Comparison of ENCODE assay signal across 19 mouse cellular contexts in genomic region chr5:126350936-126351335, GRCm38 (mm10).
DNase-seq lines count a peak whose midpoint lies in the region; ATAC-seq and TF ChIP-seq lines count a peak whose summit lies in the region.
"Had no signal": no experiment of that assay in that cellular context is flagged by ENCODE, and none has a peak within 500 bp of the region (broad histone marks: within the 10 kb centered on the region; RNA-seq: fewer than 3 reads in every experiment).

No protein-coding gene starts in this region.

- in situ Hi-C loops in Patski (cut with MboI; ENCODE audit: low pct_unique_long_range_greater_than_20kb): no loop called here

- peak; percentile 37 for TF ChIP-seq CTCF in Patski (IDR thresholded peaks at IDR 0.05)

- H3K27ac ChIP-seq in intestine, embryonic 14.5 days (ENCODE audit: low read depth): no peak overlapping the region
- H3K27ac ChIP-seq in intestine, embryonic 15.5 days: no peak overlapping the region
- H3K27ac ChIP-seq in midbrain, embryonic 11.5 days (ENCODE audit: low read depth, low read length): no peak overlapping the region
- H3K27ac ChIP-seq in midbrain, embryonic 16.5 days (ENCODE audit: low read length): no peak overlapping the region
- H3K27ac ChIP-seq: embryonic facial prominence, embryonic 10.5 days; heart, embryonic 13.5 days; hindbrain, embryonic 15.5 days had no signal

- peak; percentile 32 for DNase-seq in intestine, embryonic 14.5 days (ENCODE audit: low spot score)
- DNase-seq in midbrain, embryonic 11.5 days (ENCODE audit: low spot score, missing footprints): peak; percentile 73
- no peak for DNase-seq in Patski (ENCODE audit: low read depth, low spot score)
- DNase-seq in urinary bladder, postnatal 10 days (ENCODE audit: low spot score): no peak
- DNase-seq in urinary bladder, postnatal 25 days (ENCODE audit: low spot score): no peak
- DNase-seq: adrenal gland, adult 2 months; adrenal gland, postnatal 36 days; cerebellum, adult 2 months; cerebellum, postnatal 10 days; gastrocnemius, postnatal 36 days; heart, postnatal 36 days had no signal

- CTCF ChIA-PET in Patski (lab: Charles Lee): interaction anchor here (1.2 to 1.4 kb wide), 2 partner anchors 23 to 42 kb away, joined by 3 read pairs; no protein-coding TSS in a partner anchor

- no peaks in the 10 kb centered on the region for H3K36me3 ChIP-seq in intestine, embryonic 14.5 days (ENCODE audit: control insufficient read depth, insufficient read depth, low read length)
- H3K36me3 ChIP-seq in intestine, embryonic 15.5 days: no peaks in the 10 kb centered on the region
- no peaks in the 10 kb centered on the region for H3K36me3 ChIP-seq in midbrain, embryonic 11.5 days (ENCODE audit: control insufficient read depth, insufficient read depth, low read length)
- no peaks in the 10 kb centered on the region for H3K36me3 ChIP-seq in midbrain, embryonic 16.5 days (ENCODE audit: control insufficient read depth, insufficient read depth, low read length)
- H3K36me3 ChIP-seq: embryonic facial prominence, embryonic 10.5 days; G1E; heart, embryonic 13.5 days; hindbrain, embryonic 15.5 days had no signal

- WGBS in intestine, embryonic 14.5 days: 91% methylated on average over 2 of the region's 2 CpGs
- WGBS in intestine, embryonic 15.5 days: 90% methylated on average over 2 of the region's 2 CpGs
- WGBS in midbrain, embryonic 11.5 days: 91% methylated on average over 2 of the region's 2 CpGs
- WGBS in midbrain, embryonic 16.5 days: 95% methylated on average over 2 of the region's 2 CpGs

- H3K9me3 ChIP-seq in intestine, embryonic 14.5 days (ENCODE audit: control insufficient read depth, low read length): no peaks in the 10 kb centered on the region
- no peaks in the 10 kb centered on the region for H3K9me3 ChIP-seq in intestine, embryonic 15.5 days
- no peaks in the 10 kb centered on the region; the same call in 1 of the 2 replicates for H3K9me3 ChIP-seq in midbrain, embryonic 11.5 days (ENCODE audit: control insufficient read depth, low read length)
- H3K9me3 ChIP-seq in midbrain, embryonic 16.5 days (replicated peaks; ENCODE audit: control insufficient read depth, low read length, poor library complexity, severe bottlenecking): no peaks in the 10 kb centered on the region

- H3K9ac ChIP-seq in intestine, embryonic 14.5 days (ENCODE audit: low read length): no peak overlapping the region
- no peak overlapping the region for H3K9ac ChIP-seq in intestine, embryonic 15.5 days
- no peak overlapping the region for H3K9ac ChIP-seq in midbrain, embryonic 11.5 days (ENCODE audit: low read length)
- H3K9ac ChIP-seq in midbrain, embryonic 16.5 days (ENCODE audit: low read depth, low read length): no peak overlapping the region
- H3K9ac ChIP-seq: heart, embryonic 13.5 days; hindbrain, embryonic 15.5 days had no signal

- no peak overlapping the region for H3K4me3 ChIP-seq in intestine, embryonic 14.5 days (ENCODE audit: low read depth, low read length)
- H3K4me3 ChIP-seq in intestine, embryonic 15.5 days (replicated peaks): no peak overlapping the region
- no peak overlapping the region for H3K4me3 ChIP-seq in midbrain, embryonic 11.5 days (ENCODE audit: low read depth, low read length)
- H3K4me3 ChIP-seq in midbrain, embryonic 16.5 days (ENCODE audit: low read depth, low read length): no peak overlapping the region
- H3K4me3 ChIP-seq: embryonic facial prominence, embryonic 10.5 days; heart, embryonic 13.5 days; hindbrain, embryonic 15.5 days had no signal

- no peaks in the 10 kb centered on the region for H3K4me1 ChIP-seq in intestine, embryonic 14.5 days (replicated peaks; ENCODE audit: control insufficient read depth, insufficient read depth, low read length)
- H3K4me1 ChIP-seq in intestine, embryonic 15.5 days (replicated peaks): no peaks in the 10 kb centered on the region
- H3K4me1 ChIP-seq in midbrain, embryonic 11.5 days (ENCODE audit: control insufficient read depth, insufficient read depth, low read length): no peaks in the 10 kb centered on the region
- no peaks in the 10 kb centered on the region for H3K4me1 ChIP-seq in midbrain, embryonic 16.5 days (ENCODE audit: control insufficient read depth, insufficient read depth, low read length)
- H3K4me1 ChIP-seq: embryonic facial prominence, embryonic 10.5 days; heart, embryonic 13.5 days; hindbrain, embryonic 15.5 days had no signal

- no peak overlapping the region for H3K4me2 ChIP-seq in intestine, embryonic 14.5 days (ENCODE audit: low read length)
- H3K4me2 ChIP-seq in intestine, embryonic 15.5 days (replicated peaks): no peak overlapping the region
- H3K4me2 ChIP-seq in midbrain, embryonic 11.5 days: no peak overlapping the region
- H3K4me2 ChIP-seq in midbrain, embryonic 16.5 days (ENCODE audit: low read length): no peak overlapping the region
- H3K4me2 ChIP-seq: heart, embryonic 13.5 days; hindbrain, embryonic 15.5 days had no signal

- ATAC-seq in intestine, embryonic 14.5 days (replicated peaks; ENCODE audit: low FRiP score, low TSS enrichment, low read depth): no peak
- ATAC-seq in intestine, embryonic 15.5 days: no peak
- no peak for ATAC-seq in midbrain, embryonic 11.5 days (ENCODE audit: low FRiP score)
- no peak for ATAC-seq in midbrain, embryonic 16.5 days
- no peak for ATAC-seq in Patski
- ATAC-seq: forebrain, embryonic 14.5 days had no signal

- H3K27me3 ChIP-seq in intestine, embryonic 14.5 days (replicated peaks; ENCODE audit: control insufficient read depth, insufficient read depth, low read length): no peaks in the 10 kb centered on the region
- H3K27me3 ChIP-seq in intestine, embryonic 15.5 days (replicated peaks): no peaks in the 10 kb centered on the region
- no peaks in the 10 kb centered on the region for H3K27me3 ChIP-seq in midbrain, embryonic 11.5 days (ENCODE audit: control insufficient read depth, insufficient read depth, low read length)
- H3K27me3 ChIP-seq in midbrain, embryonic 16.5 days (ENCODE audit: control insufficient read depth, insufficient read depth, low read depth, low read length): no peaks in the 10 kb centered on the region
- H3K27me3 ChIP-seq in Patski: no peaks in the 10 kb centered on the region
- H3K27me3 ChIP-seq: CH12.LX; heart, embryonic 13.5 days; hindbrain, embryonic 15.5 days had no signal

- POLR2A ChIA-PET in Patski (lab: Charles Lee): no interaction called here

Comparison
In these comparisons a context has a peak if more than half of its experiments do, and no peak if none do; other contexts are left out.
1. DNase-seq: peak in intestine, embryonic 14.5 days (single experiment) and midbrain, embryonic 11.5 days (single experiment); none in Patski (single experiment), urinary bladder, postnatal 10 days (single experiment) and urinary bladder, postnatal 25 days (single experiment).